Mouse (Mus musculus): ENCODE data around the gene Gm20747. TPM values are rescaled to one million over a fixed set of nuclear protein-coding genes. Genes with fewer than 3 reads are reported as not detected.

Gene Gm20747
- not detected in 2 replicates for polyA plus RNA-seq (2021; fragmentation: Nextera tagmentation)
- long read RNA-seq, experiment 1: 0 reads
- long read RNA-seq, experiment 2: 0 reads

GRCm38 (mm10) chrY:53418191-53418590, at the start of gene Gm20747:
Gene Gm20747, minus strand, starts transcription at chrY:53418291.

Data from layer of hippocampus, adult 6 months (tissue).